Comparison of ENCODE assay signal across 10 mouse cellular contexts in the genomic region with DNA sequence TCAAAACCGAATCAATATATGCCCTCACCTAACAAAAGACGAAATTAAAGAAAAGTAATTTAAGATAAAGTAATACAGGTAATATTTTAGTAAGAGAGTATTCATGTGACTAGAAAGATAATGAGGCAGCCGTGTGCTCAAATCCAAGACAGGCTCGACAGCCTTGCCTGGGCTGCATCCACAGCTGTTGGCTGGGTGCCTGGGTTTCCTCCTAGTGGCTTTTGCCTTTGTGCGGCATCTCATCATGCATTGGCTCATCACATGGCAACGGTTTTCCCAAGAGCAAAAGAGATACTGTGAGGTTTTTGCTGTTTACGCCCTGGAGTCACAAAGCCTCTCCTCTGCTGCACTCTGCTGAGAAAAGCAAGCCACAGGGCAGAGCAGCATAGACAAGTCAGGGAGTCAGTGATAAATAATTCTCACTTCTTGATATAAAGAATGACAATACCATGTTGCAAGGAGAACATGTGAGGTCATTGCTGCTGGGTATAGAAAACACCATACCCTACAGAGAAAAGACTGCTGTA.
DNase-seq lines count a peak whose midpoint lies in the region; ATAC-seq and TF ChIP-seq lines count a peak whose summit lies in the region.
"Had no signal": no experiment of that assay in that cellular context is flagged by ENCODE, and none has a peak within 500 bp of the region (broad histone marks: within the 10 kb centered on the region; RNA-seq: fewer than 3 reads in every experiment).

No protein-coding gene starts in this region.

- 62% methylated on average over 7 of the region's 7 CpGs for WGBS in midbrain, embryonic 16.5 days
- 81% methylated on average over 7 of the region's 7 CpGs for WGBS in kidney, adult 2 months

- H3K4me1 ChIP-seq in midbrain, embryonic 16.5 days (ENCODE audit: control insufficient read depth, insufficient read depth, low read length), result no peaks in the 10 kb centered on the region; the same call in 1 of the 2 replicates
- no peaks in the 10 kb centered on the region for H3K4me1 ChIP-seq in kidney, adult 2 months (ENCODE audit: control insufficient read depth, insufficient read depth, low read length)
- H3K4me1 ChIP-seq: intestine, embryonic 15.5 days had no signal

- no peak overlapping the region for H3K4me3 ChIP-seq in midbrain, embryonic 16.5 days (ENCODE audit: low read depth, low read length)
- no peak overlapping the region for H3K4me3 ChIP-seq in kidney, adult 2 months (ENCODE audit: insufficient read depth, low read depth, low read length)
- H3K4me3 ChIP-seq: intestine, embryonic 15.5 days had no signal

- H3K27me3 ChIP-seq in midbrain, embryonic 16.5 days (ENCODE audit: control insufficient read depth, insufficient read depth, low read depth, low read length), result no peaks in the 10 kb centered on the region
- H3K27me3 ChIP-seq in kidney, adult 2 months (replicated peaks; ENCODE audit: control insufficient read depth, insufficient read depth, low read length), result no peaks in the 10 kb centered on the region
- H3K27me3 ChIP-seq: intestine, embryonic 15.5 days had no signal

- TF ChIP-seq CTCF in kidney, adult 2 months (conservative IDR thresholded peaks at IDR 0.05; ENCODE audit: insufficient read depth, insufficient read length, low read depth, low read length), result no peak

- TF ChIP-seq POLR2A in kidney, adult 2 months (IDR thresholded peaks at IDR 0.05; ENCODE audit: low read depth, low read length), result no peak

- intact Hi-C loops in left cerebral cortex, postnatal 4 days (cut with DNase I), result no loop called here

- peak; percentile 9 for DNase-seq in cerebellum, adult 11-12 months
- DNase-seq in cerebellum, adult 11 months, result no peak
- peak; percentile 93 for DNase-seq in left cerebral cortex, postnatal 4 days
- DNase-seq in left cerebral cortex, adult 8-10 months (ENCODE audit: low spot score in 2 of 2), result no peak
- peak; percentile 89 to 92 for DNase-seq in cerebellum, postnatal 10 days
- DNase-seq in kidney, adult 2 months, result no peak
- no peak for DNase-seq in kidney, postnatal 4 days

- no peaks in the 10 kb centered on the region for H3K9me3 ChIP-seq in midbrain, embryonic 16.5 days (replicated peaks; ENCODE audit: control insufficient read depth, low read length, poor library complexity, severe bottlenecking)
- H3K9me3 ChIP-seq: intestine, embryonic 15.5 days had no signal

- H3K36me3 ChIP-seq in midbrain, embryonic 16.5 days (ENCODE audit: control insufficient read depth, insufficient read depth, low read length), result no peaks in the 10 kb centered on the region
- no peaks in the 10 kb centered on the region for H3K36me3 ChIP-seq in kidney, adult 2 months (ENCODE audit: control insufficient read depth, insufficient read depth, low read length)
- H3K36me3 ChIP-seq: intestine, embryonic 15.5 days had no signal

- H3K9ac ChIP-seq in midbrain, embryonic 16.5 days (ENCODE audit: low read depth, low read length), result no peak overlapping the region
- H3K9ac ChIP-seq: intestine, embryonic 15.5 days had no signal

- H3K4me2 ChIP-seq in midbrain, embryonic 16.5 days (ENCODE audit: low read length), result no peak overlapping the region
- H3K4me2 ChIP-seq: intestine, embryonic 15.5 days had no signal

- H3K27ac ChIP-seq in midbrain, embryonic 16.5 days (ENCODE audit: low read length), result no peak overlapping the region
- H3K27ac ChIP-seq in kidney, adult 2 months (ENCODE audit: insufficient read depth, low read depth, low read length), result no peak overlapping the region
- H3K27ac ChIP-seq: intestine, embryonic 15.5 days; macrophage had no signal

- ATAC-seq in midbrain, embryonic 16.5 days, result peak; percentile 82
- ATAC-seq: intestine, embryonic 15.5 days had no signal

Comparison
In these comparisons a context has a peak if more than half of its experiments do, and no peak if none do; other contexts are left out.
1. DNase-seq: peak in cerebellum, adult 11-12 months (single experiment), left cerebral cortex, postnatal 4 days (single experiment) and cerebellum, postnatal 10 days (2 of 2); none in cerebellum, adult 11 months (single experiment), left cerebral cortex, adult 8-10 months (0 of 2), kidney, adult 2 months (single experiment) and kidney, postnatal 4 days (0 of 2).